Mouse (Mus musculus) lung, adult 18-20 months (tissue): ENCODE measurements around the gene Ypel2.

Experiments
- DNase-seq, 2 experiments: peaks; one replicate each; pipeline ENCODE4 v3.0.0; 2022; ENCODE audit warnings: mixed read lengths in 2 of 2

Ypel2 gene

GRCm38 (mm10) chr11:86892996-86893670 lies 100.4 kb downstream of the Ypel2 start:
- no peak for DNase-seq
